Mouse (Mus musculus) lung, adult 10 weeks (tissue): ENCODE results near the gene Prima1. TPM values are rescaled to one million over a fixed set of nuclear protein-coding genes. Genes with fewer than 3 reads are reported as not detected.

ENCODE experiments used
- polyA plus RNA-seq: library from polyadenylated mRNA; stranded (reverse); fragments of 350-450 nt; fragmentation: Illumina TruSeq; extraction: RNeasy Lipid Tissue Mini Kit (QIAGEN cat#74804); gene quantifications from one replicate; pipeline ENCODE4 v1.2.3, GENCODE M21; 2014; ENCODE audit warnings: low read depth, low replicate concordance; ENCODE audit not compliant: insufficient read depth

Gene Prima1
- 0.38 TPM for polyA plus RNA-seq

GRCm38 (mm10) chr12:103242083-103242581 lies at the start of gene Prima1:
Gene Prima1 (minus strand): TSS chr12:103242150.

Other genes with a start within 250 kb of the Prima1 start
- 0.77 TPM for gene Fam181a, start 68.8 kb upstream of the Prima1 start, polyA plus RNA-seq
- 6.2 TPM for gene Asb2, start 113.9 kb upstream of the Prima1 start, polyA plus RNA-seq
- gene Otub2, start 146.5 kb upstream of the Prima1 start, polyA plus RNA-seq = 4.2 TPM
- 0.25 TPM for gene 9330161L09Rik, start 165.7 kb upstream of the Prima1 start, polyA plus RNA-seq
- 40.4 TPM for gene Ddx24, start 183.7 kb upstream of the Prima1 start, polyA plus RNA-seq
- gene Ifi27, start 192.1 kb upstream of the Prima1 start, polyA plus RNA-seq = 253 TPM
- gene Ifi27l2a, start 201.5 kb upstream of the Prima1 start, polyA plus RNA-seq = 865 TPM
- gene Ifi27l2b, start 215.1 kb upstream of the Prima1 start, polyA plus RNA-seq = 0.30 TPM